8 mouse cellular contexts compared by ENCODE assay signal in the genomic region with DNA sequence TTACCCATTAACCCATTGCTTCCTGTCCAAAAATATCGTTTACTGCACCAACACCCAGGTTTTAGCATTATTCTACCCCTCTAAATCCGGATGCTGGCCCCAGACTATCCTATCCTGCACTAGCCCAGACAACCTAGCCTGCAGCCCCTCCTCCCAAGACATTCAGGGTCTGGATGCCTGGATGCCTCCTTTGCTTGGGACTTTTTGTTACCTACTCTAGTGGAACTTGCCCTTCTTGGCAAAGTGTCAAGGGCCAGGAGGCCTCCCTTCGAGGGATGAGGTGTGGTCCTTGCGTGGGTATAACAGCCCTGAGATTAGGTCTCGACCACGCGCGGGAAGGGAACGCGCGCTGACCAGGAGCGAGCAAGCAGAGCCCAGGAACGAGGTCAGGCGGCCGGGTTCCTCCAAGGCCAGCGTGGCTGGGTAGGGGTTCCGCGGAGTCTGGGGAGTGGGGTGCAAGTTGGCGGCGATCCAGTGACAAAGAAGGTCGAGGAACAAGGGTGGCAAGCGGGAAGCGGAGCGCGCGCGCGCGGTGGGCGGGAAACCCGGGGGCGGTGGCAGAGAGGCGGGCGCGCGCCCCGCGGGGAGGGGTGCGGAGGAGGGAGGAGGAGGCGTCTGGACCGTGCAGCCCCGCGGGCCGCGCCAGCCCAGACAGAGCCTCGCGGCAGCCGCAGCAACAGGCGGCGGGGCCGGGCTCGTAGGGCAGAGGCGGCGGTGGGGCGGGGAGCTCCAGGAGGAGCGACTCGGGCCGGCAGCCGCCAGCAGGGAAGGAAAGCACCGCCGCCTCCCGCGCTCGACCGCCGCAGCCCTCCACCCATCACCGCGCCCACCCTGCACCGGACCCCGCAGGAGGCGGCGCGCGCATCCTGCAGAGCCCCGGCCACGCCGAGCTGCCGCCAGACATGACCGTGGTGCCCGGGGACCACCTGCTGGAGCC. TPM values are rescaled to one million over a fixed set of nuclear protein-coding genes. Genes with fewer than 3 reads are reported as not detected.
A peak's percentile ranks its signal among the peaks of the same experiment; 100 is the strongest.
DNase-seq lines count a peak whose midpoint lies in the region; ATAC-seq and TF ChIP-seq lines count a peak whose summit lies in the region.

Gene Kcna3, plus strand, starts transcription at position 649 of the 937 bp plus-strand sequence.

- peak within 1 kb of the TSS; percentile 96 for H3K27ac ChIP-seq in forebrain, embryonic 10.5 days
- H3K27ac ChIP-seq in heart, embryonic 15.5 days: no peak within 1 kb of the TSS
- peak within 1 kb of the TSS; percentile 80 for H3K27ac ChIP-seq in neural tube, embryonic 15.5 days (replicated peaks)

- under 1% methylated on average over 69 of the region's 80 CpGs for WGBS in forebrain, embryonic 10.5 days
- WGBS in heart, embryonic 15.5 days: 1% methylated on average over 70 of the region's 80 CpGs
- 2% methylated on average over 64 of the region's 80 CpGs for WGBS in lung, adult 2 months
- WGBS in neural tube, embryonic 15.5 days: under 1% methylated on average over 52 of the region's 80 CpGs

- TF ChIP-seq CTCF in C2C12 (IDR thresholded peaks at IDR 0.05; ENCODE audit: control insufficient read depth, insufficient read depth, insufficient read length): no peak
- no peak for TF ChIP-seq CTCF in brain, embryonic 14.5 days (IDR thresholded peaks at IDR 0.05; ENCODE audit: borderline replicate concordance, extremely low read depth, insufficient read depth, insufficient read length)
- TF ChIP-seq CTCF in lung, adult 2 months (IDR thresholded peaks at IDR 0.05; ENCODE audit: insufficient read depth, low read length): no peak

- H3K9ac ChIP-seq in heart, embryonic 15.5 days: peak within 1 kb of the TSS; percentile 66
- peak within 1 kb of the TSS; percentile 83 for H3K9ac ChIP-seq in neural tube, embryonic 15.5 days (replicated peaks)

- H3K79me3 ChIP-seq in C2C12 (ENCODE audit: low read depth): no peaks in the 10 kb centered on the region

- no peaks in the 10 kb centered on the region for H3K79me2 ChIP-seq in C2C12 (ENCODE audit: control insufficient read depth, insufficient read depth)

- H3ac ChIP-seq in C2C12 (ENCODE audit: control insufficient read depth, insufficient read length, low read depth): peak within 1 kb of the TSS; percentile 53

- H3K9me3 ChIP-seq in forebrain, embryonic 10.5 days: 0 out of 2 replicates have a peak, but pooled peaks cover 3% of the 10 kb centered on the region
- H3K9me3 ChIP-seq in heart, embryonic 15.5 days (replicated peaks): no peaks in the 10 kb centered on the region
- no peaks in the 10 kb centered on the region for H3K9me3 ChIP-seq in neural tube, embryonic 15.5 days (replicated peaks)

- no peaks in the 10 kb centered on the region for H3K36me3 ChIP-seq in C2C12 (ENCODE audit: control insufficient read depth, insufficient read depth)
- H3K36me3 ChIP-seq in forebrain, embryonic 10.5 days (replicated peaks): peaks cover 4% of the 10 kb centered on the region; the same call in 1 of the 2 replicates
- H3K36me3 ChIP-seq in heart, embryonic 15.5 days: no peaks in the 10 kb centered on the region
- H3K36me3 ChIP-seq in neural tube, embryonic 15.5 days: no peaks in the 10 kb centered on the region

- ATAC-seq in heart, embryonic 15.5 days (replicated peaks; ENCODE audit: insufficient number of reproducible peaks, insufficient read depth, low FRiP score, low read depth): peak; percentile 93
- peak; percentile 95 for ATAC-seq in neural tube, embryonic 15.5 days (ENCODE audit: low FRiP score)

- no peak within 1 kb of the TSS for H3K4me3 ChIP-seq in C2C12 (ENCODE audit: insufficient read depth, poor library complexity, severe bottlenecking)
- H3K4me3 ChIP-seq in forebrain, embryonic 10.5 days: peak within 1 kb of the TSS; percentile 77
- H3K4me3 ChIP-seq in heart, embryonic 15.5 days: peak within 1 kb of the TSS; percentile 70
- peak within 1 kb of the TSS; percentile 62 for H3K4me3 ChIP-seq in lung, adult 2 months (replicated peaks; ENCODE audit: extremely low read depth, low read depth, low read length)
- peak within 1 kb of the TSS; percentile 69 for H3K4me3 ChIP-seq in neural tube, embryonic 15.5 days (replicated peaks)

- peaks cover 59% of the 10 kb centered on the region for H3K4me1 ChIP-seq in forebrain, embryonic 10.5 days
- H3K4me1 ChIP-seq in heart, embryonic 15.5 days (replicated peaks): peaks cover 16% of the 10 kb centered on the region
- H3K4me1 ChIP-seq in lung, adult 2 months (ENCODE audit: control insufficient read depth, insufficient read depth, low read length): no peaks in the 10 kb centered on the region; the same call in 1 of the 2 replicates
- H3K4me1 ChIP-seq in neural tube, embryonic 15.5 days: peaks cover 43% of the 10 kb centered on the region

- peak; percentile 92 for DNase-seq in brain, embryonic 14.5 days (ENCODE audit: low read depth)
- peak; percentile 82 for DNase-seq in forebrain, embryonic 10.5 days (ENCODE audit: extremely low spot score, low spot score)
- DNase-seq in kidney, postnatal 36 days: peak; percentile 43 to 70
- DNase-seq in lung, adult 2 months: peak; percentile 48
- peak; percentile 73 for DNase-seq in testis, postnatal 14 days (ENCODE audit: low spot score)

- H3K27me3 ChIP-seq in C2C12 (ENCODE audit: control insufficient read depth, insufficient read depth, insufficient read length): peaks cover 17% of the 10 kb centered on the region
- peaks cover 16% of the 10 kb centered on the region for H3K27me3 ChIP-seq in forebrain, embryonic 10.5 days (ENCODE audit: poor library complexity, severe bottlenecking)
- H3K27me3 ChIP-seq in heart, embryonic 15.5 days: peaks cover 31% of the 10 kb centered on the region
- no peaks in the 10 kb centered on the region for H3K27me3 ChIP-seq in neural tube, embryonic 15.5 days (replicated peaks)

- peak within 1 kb of the TSS; percentile 99 for H3K4me2 ChIP-seq in heart, embryonic 15.5 days
- H3K4me2 ChIP-seq in neural tube, embryonic 15.5 days: peak within 1 kb of the TSS; percentile 86

- TF ChIP-seq POLR2A in brain, embryonic 14.5 days (IDR thresholded peaks at IDR 0.05; ENCODE audit: borderline replicate concordance, extremely low read depth, insufficient read depth, insufficient read length, poor library complexity, severe bottlenecking): peak; percentile 90
- TF ChIP-seq POLR2A in lung, adult 2 months (IDR thresholded peaks at IDR 0.05; ENCODE audit: borderline replicate concordance, extremely low read depth, low read depth, low read length): no peak

TF ChIP-seq in C2C12, 6 proteins besides CTCF, POLR2A, EP300 and RAD21:
- TF ChIP-seq MYOG (IDR thresholded peaks at IDR 0.05; ENCODE audit: control insufficient read depth, extremely low read depth, insufficient read length) (no peak), CEBPB (IDR thresholded peaks at IDR 0.05; ENCODE audit: low read depth) (no peak), MYOD1 (IDR thresholded peaks at IDR 0.05; ENCODE audit: control insufficient read depth, insufficient read length, low read depth) (no peak), MAX (IDR thresholded peaks at IDR 0.05) (no peak), FOSL1 (IDR thresholded peaks at IDR 0.05; ENCODE audit: insufficient read depth, low read length, poor library complexity, severe bottlenecking) (no peak), USF1 (IDR thresholded peaks at IDR 0.05; ENCODE audit: low read depth) (no peak)

RNA-seq across cellular contexts. Expression of gene Kcna3, which starts in this region (rescaled TPM):
- 0.04 TPM for polyA plus RNA-seq in C2C12 (2012; fragmentation: generic; extraction: Trizol)
- polyA plus RNA-seq in brain, embryonic 14.5 days (2012; rRNA removed): 9.9 and 10.0 TPM in 2 replicates
- 3.3 and 3.5 TPM in 2 replicates for polyA plus RNA-seq in forebrain, embryonic 10.5 days (2016; fragmentation: Nextera tagmentation; extraction: Ambion mirVana)
- polyA plus RNA-seq in heart, embryonic 15.5 days (2015; fragmentation: Nextera tagmentation; extraction: Ambion mirVana): 0.71 and 2.5 TPM in 2 replicates
- polyA plus RNA-seq in lung, adult 2 months (2012; rRNA removed): 16.6 and 18.2 TPM in 2 replicates
- 7.9 and 9.2 TPM in 2 replicates for polyA plus RNA-seq in neural tube, embryonic 15.5 days (2015; fragmentation: Nextera tagmentation; extraction: Ambion mirVana)
